Mouse (Mus musculus) adrenal gland, postnatal 14 days (tissue): ENCODE measurements around the gene Ly6g6f. TPM values are rescaled to one million over a fixed set of nuclear protein-coding genes. Genes with fewer than 3 reads are reported as not detected.

Source experiments
- total RNA-seq: library from RNA; stranded (reverse); gene quantifications from 2 replicates; pipeline ENCODE4 v1.2.3, GENCODE M21; 2021

The Ly6g6f gene
- total RNA-seq, 1 experiment from 2014 or later: not detected

Other genes with a start within 250 kb of the Ly6g6f start
- gene Stk19, start 248.7 kb downstream of the Ly6g6f start, total RNA-seq: 38.0 and 38.6 TPM in 2 replicates
- gene Dxo, start 248.6 kb downstream of the Ly6g6f start, total RNA-seq: 65.0 and 65.5 TPM in 2 replicates
- gene Skiv2l, start 235.4 kb downstream of the Ly6g6f start, total RNA-seq: 55.0 and 60.0 TPM in 2 replicates
- 54.4 and 58.4 TPM in 2 replicates for gene Nelfe, start 235.2 kb downstream of the Ly6g6f start, total RNA-seq
- gene Cfb, start 223.1 kb downstream of the Ly6g6f start, total RNA-seq: 36.2 and 180 TPM in 2 replicates
- 13.8 and 15.2 TPM in 2 replicates for gene Zbtb12, start 206.1 kb downstream of the Ly6g6f start, total RNA-seq
- gene Gm20547, start 203.6 kb downstream of the Ly6g6f start, total RNA-seq: not detected in 2 replicates
- gene C2, start 187.3 kb downstream of the Ly6g6f start, total RNA-seq: 43.2 and 54.5 TPM in 2 replicates
- gene Ehmt2, start 187.1 kb downstream of the Ly6g6f start, total RNA-seq: 112 and 134 TPM in 2 replicates
- gene Slc44a4, start 171.1 kb downstream of the Ly6g6f start, total RNA-seq: 1.5 and 1.7 TPM in 2 replicates
- gene Neu1, start 154.4 kb downstream of the Ly6g6f start, total RNA-seq: 19.3 and 25.2 TPM in 2 replicates
- gene Hspa1b, start 126.4 kb downstream of the Ly6g6f start, total RNA-seq: 29.6 and 90.6 TPM in 2 replicates
- not detected in 2 replicates for gene Gm20481, start 115.7 kb downstream of the Ly6g6f start, total RNA-seq
- 12.7 and 38.7 TPM in 2 replicates for gene Hspa1a, start 113.5 kb downstream of the Ly6g6f start, total RNA-seq
- 0.34 and 0.37 TPM in 2 replicates for gene Hspa1l, start 112.9 kb downstream of the Ly6g6f start, total RNA-seq
- gene Lsm2, start 103.7 kb downstream of the Ly6g6f start, total RNA-seq: 39.4 and 44.2 TPM in 2 replicates
- gene Vars, start 84.6 kb downstream of the Ly6g6f start, total RNA-seq: 55.3 and 71.7 TPM in 2 replicates
- gene Vwa7, start 69.0 kb downstream of the Ly6g6f start, total RNA-seq: 0.85 and 1.2 TPM in 2 replicates
- gene Sapcd1, start 57.6 kb downstream of the Ly6g6f start, total RNA-seq: 1.3 and 1.7 TPM in 2 replicates
- gene Msh5, start 38.9 kb downstream of the Ly6g6f start, total RNA-seq: 1.8 and 3.6 TPM in 2 replicates
- gene Clic1, start 35.6 kb downstream of the Ly6g6f start, total RNA-seq: 83.0 and 109 TPM in 2 replicates
- 24.2 and 30.6 TPM in 2 replicates for gene Ddah2, start 26.6 kb downstream of the Ly6g6f start, total RNA-seq
- gene Ly6g6c, start 20.2 kb downstream of the Ly6g6f start, total RNA-seq: not detected in 2 replicates
- 0.26 and 0.71 TPM in 2 replicates for gene Mpig6b, start 19.4 kb downstream of the Ly6g6f start, total RNA-seq
- not detected in 2 replicates for gene Ly6g6e, start 8.7 kb downstream of the Ly6g6f start, total RNA-seq
- 1.1 and 1.7 TPM in 2 replicates for gene Ly6g6d, start 7.5 kb downstream of the Ly6g6f start, total RNA-seq
- 69.7 and 76.3 TPM in 2 replicates for gene Abhd16a, start 3.7 kb upstream of the Ly6g6f start, total RNA-seq
- gene Ly6g5c, start 22.7 kb upstream of the Ly6g6f start, total RNA-seq: not detected in 2 replicates
- 0.33 and 1.1 TPM in 2 replicates for gene Ly6g5b, start 29.8 kb upstream of the Ly6g6f start, total RNA-seq
- gene Gpank1, start 35.8 kb upstream of the Ly6g6f start, total RNA-seq: 11.3 and 12.3 TPM in 2 replicates
- 210 and 214 TPM in 2 replicates for gene Csnk2b, start 36.4 kb upstream of the Ly6g6f start, total RNA-seq
- 23.6 and 24.8 TPM in 2 replicates for gene D17H6S53E, start 40.8 kb upstream of the Ly6g6f start, total RNA-seq
- gene Apom, start 46.4 kb upstream of the Ly6g6f start, total RNA-seq: 3.3 and 35.6 TPM in 2 replicates
- gene Bag6, start 49.6 kb upstream of the Ly6g6f start, total RNA-seq: 357 and 375 TPM in 2 replicates
- 246 and 247 TPM in 2 replicates for gene Prrc2a, start 79.3 kb upstream of the Ly6g6f start, total RNA-seq
- 3.3 and 5.6 TPM in 2 replicates for gene Aif1, start 90.5 kb upstream of the Ly6g6f start, total RNA-seq
- 5.6 and 11.9 TPM in 2 replicates for gene Lst1, start 102.8 kb upstream of the Ly6g6f start, total RNA-seq
- 4.3 and 35.6 TPM in 2 replicates for gene Ltb, start 108.8 kb upstream of the Ly6g6f start, total RNA-seq
- gene Tnf, start 116.4 kb upstream of the Ly6g6f start, total RNA-seq: 0.33 and 1.4 TPM in 2 replicates
- gene Lta, start 119.7 kb upstream of the Ly6g6f start, total RNA-seq: 0.33 and 2.7 TPM in 2 replicates
- 0.67 TPM in 1 of 2 replicates, not detected in the other for gene Gm16181, start 135.2 kb upstream of the Ly6g6f start, total RNA-seq
- 7.0 and 8.2 TPM in 2 replicates for gene Atp6v1g2, start 148.1 kb upstream of the Ly6g6f start, total RNA-seq
- gene Nfkbil1, start 150.2 kb upstream of the Ly6g6f start, total RNA-seq: 15.3 and 17.7 TPM in 2 replicates
- 200 and 232 TPM in 2 replicates for gene Ddx39b, start 156.1 kb upstream of the Ly6g6f start, total RNA-seq
- gene H2-D1, start 177.1 kb upstream of the Ly6g6f start, total RNA-seq: 93.3 and 154 TPM in 2 replicates
- 1.7 and 2.7 TPM in 2 replicates for gene H2-Q1, start 234.8 kb upstream of the Ly6g6f start, total RNA-seq